Mouse (Mus musculus) CH12.LX (cell line): ENCODE measurements around the gene Drosha. TPM values are rescaled to one million over a fixed set of nuclear protein-coding genes. Genes with fewer than 3 reads are reported as not detected.

Experiments
- DNase-seq: peaks from one replicate; pipeline ENCODE4 v3.0.0-alpha.2; 2013; ENCODE audit errors: extremely low read depth
- H3K27ac ChIP-seq: 2 replicates; pipeline ENCODE4 v1.5.1; 2012; ENCODE audit warnings: low read depth, mild to moderate bottlenecking, control low read depth, moderate library complexity; ENCODE audit not compliant: insufficient read depth
- H3K27me3 ChIP-seq: replicated peaks from 2 replicates; pipeline ENCODE3; 2012; ENCODE audit warnings: inconsistent platforms
- H3K36me3 ChIP-seq, 2 experiments: replicated peaks in 1 of 2; 2 replicates each; pipeline versions ENCODE3 to v1.6.1; 2012; ENCODE audit warnings: inconsistent platforms in 1 of 2, low read length in 1 of 2, mild to moderate bottlenecking in 1 of 2, mixed read lengths in 1 of 2, moderate library complexity in 1 of 2; ENCODE audit not compliant: control insufficient read depth in 1 of 2, insufficient read depth in 1 of 2
- H3K4me1 ChIP-seq, 2 experiments: 2 replicates each; pipeline ENCODE4 v1.6.1; 2012; ENCODE audit warnings: inconsistent platforms in 1 of 2, moderate library complexity in 1 of 2; ENCODE audit not compliant: insufficient read depth in 2 of 2, control insufficient read depth in 1 of 2
- H3K4me2 ChIP-seq: 2 replicates; pipeline ENCODE4 v1.6.1; 2012; ENCODE audit warnings: low read depth, mild to moderate bottlenecking, control low read depth; ENCODE audit not compliant: poor library complexity, insufficient read depth, severe bottlenecking
- H3K4me3 ChIP-seq, 3 experiments: fragments of 150-350 bp in 1 of 3; sonication (generic) in 1 of 3; replicated peaks in 1 of 3; 2 replicates each; pipeline versions ENCODE3 to v1.5.1; 2011 to 2012; ENCODE audit warnings: low read depth in 2 of 3, low read length in 2 of 3, mild to moderate bottlenecking in 2 of 3, moderate library complexity in 2 of 3, control low read depth in 1 of 3, improper control_type of control experiment in 1 of 3, inconsistent platforms in 1 of 3, mixed read lengths in 1 of 3; ENCODE audit not compliant: poor library complexity in 1 of 3
- H3K79me2 ChIP-seq: replicated peaks from 2 replicates; pipeline ENCODE4 v1.6.1; 2012; ENCODE audit warnings: mild to moderate bottlenecking, moderate library complexity; ENCODE audit not compliant: control insufficient read depth, poor library complexity, insufficient read depth, severe bottlenecking; ENCODE audit errors: extremely low read depth
- H3K9ac ChIP-seq: 2 replicates; pipeline ENCODE4 v1.6.1; 2012; ENCODE audit warnings: low read depth, mild to moderate bottlenecking, control low read depth, moderate library complexity; ENCODE audit not compliant: insufficient read depth
- H3K9me3 ChIP-seq: replicated peaks from 2 replicates; pipeline ENCODE3; 2012; ENCODE audit warnings: low read length, inconsistent platforms, mixed read lengths
- BHLHE40 ChIP-seq: IDR thresholded peaks from 2 replicates; pipeline ENCODE4 v1.6.1; 2011; ENCODE audit warnings: mild to moderate bottlenecking, low read depth, low read length, improper control_type of control experiment
- CHD1 ChIP-seq: IDR thresholded peaks from 2 replicates; pipeline ENCODE4 v1.6.1; 2012; ENCODE audit warnings: low read depth, low read length, improper control_type of control experiment, inconsistent platforms
- CHD2 ChIP-seq: IDR thresholded peaks from 2 replicates; pipeline ENCODE4 v1.6.1; 2011; ENCODE audit warnings: low read length, improper control_type of control experiment
- E2F4 ChIP-seq: IDR thresholded peaks from 2 replicates; pipeline ENCODE4 v1.6.1; 2011; ENCODE audit warnings: low read depth, low read length, improper control_type of control experiment; ENCODE audit not compliant: insufficient replicate concordance
- ELF1 ChIP-seq: IDR thresholded peaks from 2 replicates; pipeline ENCODE4 v1.6.1; 2014; ENCODE audit warnings: low read depth, mild to moderate bottlenecking, inconsistent platforms, low read length, improper control_type of control experiment
- GABPA ChIP-seq: IDR thresholded peaks from 2 replicates; pipeline ENCODE4 v1.6.1; 2012; ENCODE audit warnings: low read depth, low read length, improper control_type of control experiment, inconsistent platforms; ENCODE audit not compliant: insufficient replicate concordance
- IRF4 ChIP-seq: IDR thresholded peaks from 2 replicates; pipeline ENCODE4 v1.6.1; 2014; ENCODE audit warnings: low read depth, mild to moderate bottlenecking, inconsistent platforms, low read length, improper control_type of control experiment
- JUN ChIP-seq: IDR thresholded peaks from 2 replicates; pipeline ENCODE4 v1.6.1; 2011; ENCODE audit warnings: low read depth, mild to moderate bottlenecking, low read length, improper control_type of control experiment, moderate library complexity; ENCODE audit not compliant: insufficient read depth
- MAFK ChIP-seq: IDR thresholded peaks from 2 replicates; pipeline ENCODE4 v1.6.1; 2011; ENCODE audit warnings: low read length, improper control_type of control experiment; ENCODE audit not compliant: insufficient replicate concordance
- MAX ChIP-seq: IDR thresholded peaks from 2 replicates; pipeline ENCODE4 v1.6.1; 2011; ENCODE audit warnings: low read length, improper control_type of control experiment
- NELFE ChIP-seq: IDR thresholded peaks from 2 replicates; pipeline ENCODE4 v1.6.1; 2011; ENCODE audit warnings: low read depth, low read length, improper control_type of control experiment
- NRF1 ChIP-seq: IDR thresholded peaks from 2 replicates; pipeline ENCODE4 v1.6.1; 2014; ENCODE audit warnings: low read depth, mild to moderate bottlenecking, inconsistent platforms, low read length, improper control_type of control experiment, moderate library complexity
- PAX5 ChIP-seq: IDR thresholded peaks from 2 replicates; pipeline ENCODE4 v1.6.1; 2012; ENCODE audit warnings: low read length, inconsistent platforms, mixed read lengths
- POLR2AphosphoS2 ChIP-seq: IDR thresholded peaks from 2 replicates; pipeline ENCODE4 v1.6.1; 2011; ENCODE audit warnings: low read depth, low read length, improper control_type of control experiment
- RAD21 ChIP-seq: IDR thresholded peaks from 2 replicates; pipeline ENCODE4 v1.6.1; 2011; ENCODE audit warnings: low read depth, mild to moderate bottlenecking, low read length, improper control_type of control experiment, moderate library complexity
- SIN3A ChIP-seq: IDR thresholded peaks from 2 replicates; pipeline ENCODE4 v1.6.1; 2012; ENCODE audit warnings: low read length, improper control_type of control experiment, inconsistent platforms
- SMC3 ChIP-seq: IDR thresholded peaks from 2 replicates; pipeline ENCODE4 v1.6.1; 2011; ENCODE audit warnings: low read depth, low read length, improper control_type of control experiment
- UBTF ChIP-seq: IDR thresholded peaks from 2 replicates; pipeline ENCODE4 v1.6.1; 2012; ENCODE audit warnings: low read depth, mild to moderate bottlenecking, inconsistent platforms, low read length, improper control_type of control experiment, moderate library complexity
- ZC3H11A ChIP-seq: IDR thresholded peaks from 2 replicates; pipeline ENCODE4 v1.6.1; 2012; ENCODE audit warnings: low read depth, mild to moderate bottlenecking, inconsistent platforms, low read length, improper control_type of control experiment
- ZKSCAN1 ChIP-seq: IDR thresholded peaks from 2 replicates; pipeline ENCODE4 v1.6.1; 2012; ENCODE audit warnings: low read depth, inconsistent platforms, low read length, improper control_type of control experiment, borderline replicate concordance
- ZMIZ1 ChIP-seq: IDR thresholded peaks from 2 replicates; pipeline ENCODE4 v1.6.1; 2012; ENCODE audit warnings: low read depth, mild to moderate bottlenecking, inconsistent platforms, low read length, improper control_type of control experiment
- ZNF384 ChIP-seq: IDR thresholded peaks from 2 replicates; pipeline ENCODE4 v1.6.1; 2012; ENCODE audit warnings: low read depth, low read length, improper control_type of control experiment, inconsistent platforms
- dilution Hi-C: fragments of 300-500 bp; cut with MboI; formaldehyde crosslinking; loops from 2 replicates; pipeline ENCODE4 v1.14.3; 2020; ENCODE audit warnings: low sequenced_read_pairs; ENCODE audit not compliant: extremely low pct_unique_long_range_greater_than_20kb, extremely low pct_ligation_motif_present
- in situ Hi-C: fragments of 300-500 bp; cut with MboI; formaldehyde crosslinking; loops from 3 replicates; pipeline ENCODE4 v1.14.3; 2019; ENCODE audit warnings: low sequenced_read_pairs, low pct_ligation_motif_present, low pct_unique_long_range_greater_than_20kb, mixed read lengths
- polyA plus RNA-seq: library from polyadenylated mRNA; unstranded; fragments of >175 nt; gene quantifications from 2 replicates; pipeline ENCODE4 v1.2.1, GENCODE M21; 2012; ENCODE audit warnings: low read depth; ENCODE audit not compliant: insufficient read length
- total RNA-seq, 2 experiments: library from RNA; depleted of rRNA; stranded (reverse); fragments of 300-350 nt in 1 of 2; fragments of >200 nt in 1 of 2; gene quantifications; 2 replicates each; pipeline ENCODE4 v1.2.3; 2012 to 2014

The Drosha gene
- total and polyA plus RNA-seq, 3 experiments = 23.4 to 81.9 (median 24.8) TPM

DNA sequence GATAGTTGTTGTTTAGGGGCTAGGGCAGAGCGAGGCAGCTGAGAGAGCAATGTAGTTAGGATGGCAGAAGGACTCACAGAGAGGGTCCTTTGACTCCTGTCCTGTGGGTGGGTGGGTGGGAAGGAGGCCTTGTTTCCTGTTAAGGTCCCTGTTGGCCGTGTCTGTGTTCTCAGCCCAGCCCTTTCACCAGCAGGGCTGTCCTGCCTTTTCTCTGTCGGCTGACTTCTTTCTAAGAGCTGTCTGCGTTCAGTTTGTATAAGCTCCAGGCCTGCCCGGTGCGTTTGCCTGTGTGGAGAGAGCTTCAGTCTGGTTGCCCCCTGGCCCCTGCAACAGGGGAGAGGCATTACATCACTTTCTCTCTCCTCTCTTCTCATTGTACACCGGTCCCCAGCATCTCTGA, 84.6 kb downstream of the Drosha start:
- H3K4me1 ChIP-seq = peaks cover 0 to 11% of the 10 kb centered on the region in 2 experiments; a peak in 1 of 4 replicates
- no peak overlapping the region for H3K4me2 ChIP-seq
- H3K27ac ChIP-seq = no peak overlapping the region
- H3K27me3 ChIP-seq = no peaks in the 10 kb centered on the region
- DNase-seq = no peak
- dilution Hi-C loops = no loop called here
- no peak overlapping the region for H3K9ac ChIP-seq
- no peaks in the 10 kb centered on the region for H3K79me2 ChIP-seq
- no peak for TF ChIP-seq SIN3A
- TF ChIP-seq ZMIZ1 = no peak
- TF ChIP-seq ZKSCAN1 = no peak
- TF ChIP-seq POLR2AphosphoS2 = no peak
- no peak for TF ChIP-seq NELFE
- no peak for TF ChIP-seq BHLHE40
- no peak for TF ChIP-seq PAX5
- no peak for TF ChIP-seq MAFK
- TF ChIP-seq GABPA = no peak
- TF ChIP-seq CHD2 = no peak
- no peak for TF ChIP-seq IRF4
- TF ChIP-seq, all 38 proteins: peak for 0
- H3K9me3 ChIP-seq = no peaks in the 10 kb centered on the region
- H3K36me3 ChIP-seq = peaks cover 35 to 85% of the 10 kb centered on the region in 2 experiments
- no peak overlapping the region for H3K4me3 ChIP-seq
- in situ Hi-C loops = no loop called here

DNA sequence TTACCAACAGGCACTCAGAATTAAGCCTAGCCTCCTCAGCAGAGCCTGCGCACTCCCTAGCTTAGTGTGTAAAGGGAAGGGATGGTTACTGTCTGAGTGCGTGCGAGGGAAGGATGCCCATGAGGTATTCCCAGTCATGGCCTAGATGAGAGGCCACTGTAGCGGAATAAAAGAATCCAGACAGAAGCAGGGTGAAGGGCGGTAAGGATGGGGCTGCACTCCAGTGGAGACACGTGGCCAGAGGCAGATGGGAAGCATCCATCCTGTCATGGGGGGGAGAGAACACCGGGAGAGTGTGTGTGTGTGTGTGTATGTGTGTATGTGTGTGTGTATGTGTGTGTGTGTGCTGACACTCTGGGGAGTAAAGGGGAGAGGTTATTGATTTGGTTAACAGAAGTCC, 86.5 kb downstream of the Drosha start:
- Histone ChIP-seq H3K79me2 (no peaks in the 10 kb centered on the region), H3K4me1 (peaks cover 0 to 11% of the 10 kb centered on the region in 2 experiments; a peak in 1 of 4 replicates), H3K4me2 (no peak overlapping the region), H3K36me3 (peaks cover 30 to 84% of the 10 kb centered on the region in 2 experiments), H3K9me3 (no peaks in the 10 kb centered on the region), H3K4me3 (no peak overlapping the region), H3K27ac (no peak overlapping the region), H3K27me3 (no peaks in the 10 kb centered on the region)
- DNase-seq = no peak
- in situ Hi-C loops = no loop called here
- dilution Hi-C loops = no loop called here
- TF ChIP-seq RAD21 (no peak), SMC3 (no peak), ZKSCAN1 (no peak), JUN (no peak), CHD2 (no peak), PAX5 (no peak), NRF1 (no peak), ZC3H11A (no peak), MAX (no peak), ZNF384 (no peak), ELF1 (no peak), CHD1 (no peak), UBTF (no peak), E2F4 (no peak), GABPA (no peak)
- TF ChIP-seq, all 38 proteins: peak for 0
- no peak overlapping the region for H3K9ac ChIP-seq
